Mouse (Mus musculus) skeletal muscle tissue, adult 2 months (tissue): ENCODE measurements at regions not wholly inside any gene's neighbourhood (a gene's known extent, or its start where the extent isn't known, plus 50 kb on each side); places are given as distances from the start of the nearest gene placed in this dataset.

Experiments used
- DNase-seq: peaks from one replicate; pipeline ENCODE4 v3.0.0-alpha.2; 2012; ENCODE audit warnings: low read depth, low spot score

DNA sequence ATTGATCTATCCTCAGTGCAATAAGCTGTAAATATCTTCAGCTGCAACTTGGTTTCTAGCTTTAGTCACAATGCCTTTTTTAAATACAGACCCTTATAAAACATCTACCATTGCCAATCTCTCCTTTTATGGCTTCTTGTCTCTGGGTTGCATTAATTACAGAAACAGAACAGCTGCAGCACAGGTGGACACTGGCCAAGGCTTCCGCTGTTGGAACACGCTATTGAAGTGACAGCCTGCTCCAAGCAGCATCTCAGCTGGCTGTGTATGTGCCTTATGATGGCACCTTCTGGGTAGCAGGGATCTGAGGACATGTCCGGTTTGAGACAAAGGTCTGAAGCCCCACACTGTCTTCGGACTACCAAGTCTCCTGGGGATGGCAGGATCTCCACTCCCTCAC is 207.1 kb upstream of the Plpp4 start:
- no peak for DNase-seq

DNA sequence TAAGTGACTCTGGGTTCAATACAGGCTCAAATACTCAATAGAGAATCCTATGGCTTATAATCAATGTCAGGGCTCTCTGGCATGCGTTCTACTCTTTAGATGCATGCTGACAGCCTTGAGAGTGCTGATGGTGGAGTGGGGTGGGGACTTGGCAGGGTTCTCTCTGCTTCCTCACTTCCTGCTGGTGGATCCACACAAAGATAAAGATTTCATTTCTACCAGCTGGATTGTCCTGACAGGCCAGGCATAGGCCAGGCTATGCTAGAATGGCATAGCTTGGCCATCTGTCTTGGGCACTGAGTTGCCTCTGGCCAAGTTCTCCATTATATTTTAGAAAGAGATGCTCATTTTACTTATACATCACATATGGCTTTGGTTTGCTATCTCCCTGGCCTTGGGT is 206.2 kb upstream of the Plpp4 start:
- no peak for DNase-seq

DNA sequence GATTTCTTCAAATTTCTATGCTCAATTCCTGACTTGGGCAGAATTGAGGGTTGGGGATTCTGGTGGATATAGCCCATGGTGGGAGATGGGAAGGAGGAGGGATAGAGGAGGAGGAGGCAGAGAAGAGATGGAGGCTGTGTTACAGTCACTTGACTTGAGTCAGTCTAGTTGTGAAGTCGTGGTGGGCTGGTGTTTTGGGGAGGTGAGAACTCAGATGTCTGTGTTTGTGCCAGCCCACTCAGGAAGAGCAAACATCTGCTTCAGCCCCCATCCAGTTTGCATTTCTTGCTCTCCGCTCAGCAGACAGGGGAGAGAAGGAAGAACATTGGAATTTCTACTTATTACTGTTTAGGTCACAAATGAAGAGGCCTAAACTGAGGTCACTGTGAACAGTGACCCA is 189.9 kb upstream of the Plpp4 start:
- no peak for DNase-seq

DNA sequence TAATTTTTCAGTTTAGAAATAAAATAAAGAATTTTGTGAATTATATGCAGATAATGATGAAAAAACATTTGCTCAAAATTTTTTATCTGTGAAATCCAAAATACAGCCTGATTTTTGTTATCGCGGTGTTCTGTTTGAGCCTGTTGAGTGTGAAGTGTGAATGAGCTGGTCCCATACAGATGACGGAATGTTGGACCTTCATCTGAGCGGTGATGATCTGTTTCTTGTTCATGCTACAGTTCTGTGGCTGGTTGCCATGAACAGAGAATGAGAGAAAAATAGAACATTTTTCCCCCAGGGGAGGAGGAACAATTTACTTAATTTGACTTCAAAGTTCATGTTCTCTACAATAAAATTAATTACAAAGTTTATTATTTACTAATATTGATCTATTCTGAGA is 188.7 kb upstream of the Plpp4 start:
- no peak for DNase-seq

DNA sequence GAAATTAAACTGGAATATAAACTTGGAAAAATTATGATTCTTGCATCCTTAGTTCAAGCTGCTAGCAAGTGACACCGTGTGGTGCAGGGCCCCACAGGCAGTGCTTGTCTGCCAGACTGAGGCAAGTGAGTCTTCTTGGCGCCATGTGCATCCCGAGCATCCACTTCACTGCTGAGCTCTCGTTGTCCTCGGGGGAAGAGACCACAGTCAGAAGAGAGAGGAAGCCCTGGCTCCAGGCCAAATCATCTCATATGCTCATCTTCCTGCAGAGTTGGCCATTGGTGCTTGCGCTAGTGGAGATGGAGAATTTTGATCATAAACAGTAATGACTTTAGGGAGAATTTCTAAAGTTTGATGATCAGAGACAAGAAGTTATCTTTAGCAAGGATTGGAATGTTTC is 177.0 kb upstream of the Plpp4 start:
- DNase-seq: no peak

DNA sequence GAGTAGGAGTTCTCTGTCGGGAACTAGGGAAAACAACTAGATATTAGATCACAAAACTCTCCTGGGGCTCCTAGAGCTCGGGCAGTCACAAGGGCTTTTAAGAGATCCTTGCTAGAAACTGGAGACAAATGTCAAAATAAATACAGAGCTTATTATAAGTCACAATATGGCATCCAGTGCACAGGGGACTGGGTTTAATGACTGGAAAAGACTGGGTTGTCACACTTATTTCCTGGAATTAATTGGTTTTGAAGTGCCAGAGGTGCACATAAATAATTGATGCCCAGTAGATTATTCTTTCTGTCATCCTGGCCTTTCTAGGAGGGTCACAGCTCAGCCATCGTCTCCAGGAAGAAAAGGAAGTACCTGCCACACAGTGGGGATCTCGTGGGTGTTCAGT is 165.4 kb upstream of the Plpp4 start:
- no peak for DNase-seq

DNA sequence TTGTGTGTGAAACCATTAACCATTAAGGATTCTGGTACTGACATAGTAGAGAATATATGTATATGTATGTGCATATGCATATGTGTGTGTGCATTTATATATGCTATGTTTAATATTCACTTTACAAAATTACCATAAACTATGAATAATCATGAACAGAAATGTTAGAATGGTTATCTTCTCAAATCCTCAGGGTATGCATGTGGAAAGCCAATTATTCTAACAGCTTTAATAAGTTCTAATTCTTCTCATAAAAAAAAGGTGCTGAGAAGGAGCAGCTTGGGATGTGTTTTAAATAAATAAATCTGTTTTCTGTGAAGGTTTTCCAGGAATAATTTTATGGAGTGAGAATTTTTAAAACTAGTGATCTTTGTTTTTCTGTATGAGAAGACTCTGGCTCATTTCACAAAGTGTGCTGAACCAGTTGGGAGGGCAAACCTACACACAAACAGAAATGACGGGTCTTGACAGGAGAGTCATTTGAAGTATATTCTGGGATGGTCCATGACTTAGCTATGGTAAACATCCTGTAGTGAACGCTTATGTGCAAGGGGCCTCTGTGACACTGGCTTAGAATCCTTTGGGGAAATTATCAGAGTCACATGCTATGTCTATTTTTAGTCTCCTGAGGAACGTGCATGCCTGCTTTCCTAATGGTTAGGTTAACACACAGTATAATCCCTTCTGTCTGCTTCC is 160.3 kb upstream of the Plpp4 start:
- no peak for DNase-seq

DNA sequence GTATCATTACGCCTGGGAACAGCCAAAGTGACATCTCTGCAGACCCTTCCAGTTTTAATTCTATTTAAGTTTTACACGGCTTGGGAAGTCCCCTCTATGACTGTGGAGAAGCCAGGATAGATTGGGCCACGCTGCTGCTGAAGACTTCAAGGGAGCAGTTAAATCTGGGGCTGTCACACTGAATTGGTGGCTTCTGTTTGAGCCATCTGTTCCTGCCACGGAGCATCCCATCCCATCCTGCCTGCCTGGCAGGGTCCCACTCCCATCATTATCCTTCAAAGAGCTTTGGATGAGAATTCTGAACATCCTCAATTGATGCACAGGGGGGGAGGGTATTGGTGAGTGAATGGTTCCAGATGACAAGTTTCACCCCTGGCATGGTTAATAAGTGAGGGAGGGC is 154.4 kb upstream of the Plpp4 start:
- no peak for DNase-seq

DNA sequence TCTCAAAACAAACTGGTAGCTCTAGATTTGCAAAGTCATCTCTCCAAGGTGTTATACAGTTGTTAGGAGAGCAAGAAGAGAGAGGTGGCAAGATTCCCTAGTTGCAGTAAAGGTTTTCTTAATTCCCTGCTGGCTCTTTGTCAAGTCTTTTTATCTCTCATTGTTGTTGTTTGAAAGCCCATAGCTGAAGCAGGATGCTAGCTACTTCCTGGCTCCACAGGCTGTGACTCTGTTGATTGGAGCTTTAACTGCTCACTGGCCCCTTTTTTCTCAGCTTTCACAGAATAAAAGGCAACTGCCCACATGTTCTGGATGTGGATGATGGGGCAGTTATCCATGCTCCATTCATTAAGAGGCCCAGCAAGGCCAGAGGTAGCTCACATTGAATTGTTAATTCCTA is 122.7 kb upstream of the Plpp4 start:
- no peak for DNase-seq

DNA sequence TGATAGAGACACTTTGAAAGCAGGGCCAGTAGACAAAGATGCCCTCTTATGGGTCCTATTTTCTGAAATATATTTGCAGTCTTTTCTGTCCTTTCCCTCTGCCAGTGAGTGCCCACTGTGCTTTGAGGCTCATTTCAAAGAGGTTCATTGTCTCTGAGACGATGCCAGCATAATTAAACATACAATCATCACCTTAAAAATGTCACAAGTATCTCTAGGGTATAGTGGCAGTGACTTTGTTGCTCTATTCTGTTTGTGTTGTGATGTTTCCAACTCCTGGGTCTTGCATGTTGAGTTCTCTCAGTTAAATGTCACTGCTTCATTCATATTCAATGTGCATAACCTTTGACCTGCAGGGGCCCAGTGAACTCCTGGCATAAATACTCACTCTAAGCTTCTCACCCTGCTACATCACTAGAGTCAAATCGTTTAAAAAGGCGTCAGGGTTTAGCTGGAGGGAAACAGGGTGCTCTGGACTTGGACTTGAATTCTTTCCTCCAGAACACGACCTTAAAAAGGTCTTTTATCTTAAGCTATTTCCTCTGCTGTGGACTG is 122.1 kb upstream of the Plpp4 start:
- no peak for DNase-seq

DNA sequence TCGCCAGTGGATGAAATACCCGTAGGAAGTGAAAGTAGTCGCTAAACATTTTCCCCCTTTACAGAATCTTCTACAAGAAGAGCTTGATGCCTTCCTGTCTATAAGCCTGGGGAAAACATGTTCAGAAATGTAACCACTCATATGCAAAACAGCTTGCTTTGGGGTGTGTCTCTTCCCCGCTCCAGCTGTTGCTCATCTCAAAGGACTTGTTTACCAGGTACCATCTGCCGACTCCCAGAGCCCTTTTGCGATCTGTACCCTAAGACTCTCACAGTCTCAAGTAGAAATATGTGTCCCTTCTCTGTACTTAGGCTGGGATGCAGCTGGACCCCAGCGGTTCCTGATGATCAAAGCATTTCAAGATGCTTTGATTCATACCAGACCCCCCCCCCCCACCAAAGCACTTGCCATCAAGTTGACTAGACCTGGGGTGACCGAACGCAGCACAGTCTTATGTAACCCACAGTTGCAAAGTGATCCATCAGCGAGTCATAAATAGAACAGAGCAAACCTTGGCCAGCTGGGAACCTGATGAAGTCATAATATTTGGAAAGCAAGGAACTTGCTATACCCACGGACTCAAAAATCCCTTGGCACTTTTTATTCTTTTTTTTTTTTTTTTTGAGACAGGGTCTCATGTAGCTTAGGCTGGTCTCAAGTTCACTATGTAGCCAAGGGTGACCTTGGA is 119.4 kb upstream of the Plpp4 start:
- peak; percentile 10 for DNase-seq

DNA sequence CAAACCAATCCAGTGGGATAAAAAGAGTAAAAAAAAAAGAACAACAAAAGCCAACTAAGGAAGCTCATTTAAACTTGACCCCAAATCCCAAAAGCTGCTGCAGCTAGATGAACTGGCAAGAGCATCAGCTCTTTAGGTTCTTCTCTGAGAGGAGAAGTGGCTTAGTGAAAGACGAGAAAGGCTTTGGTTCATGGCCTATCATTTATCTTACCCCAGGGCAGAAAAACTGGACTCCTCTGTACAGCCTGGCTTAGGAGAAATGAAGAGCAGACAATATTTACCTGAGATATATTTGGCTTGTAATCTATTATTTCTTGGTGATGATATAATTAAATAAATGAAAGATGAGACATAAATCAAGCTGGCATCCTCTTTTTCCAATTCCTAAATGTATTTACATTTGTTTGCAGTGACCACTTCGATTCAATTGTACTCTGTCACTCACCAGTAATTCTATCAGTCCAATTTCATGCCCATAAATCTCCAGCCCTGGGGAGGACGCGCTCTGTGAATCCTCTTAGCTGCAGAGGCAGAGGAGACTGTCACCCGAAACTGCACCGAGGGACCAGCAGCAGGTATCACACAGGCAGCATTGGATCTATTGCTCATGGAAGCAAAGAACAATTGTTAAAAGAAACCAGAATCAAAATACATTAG is 114.8 kb upstream of the Plpp4 start:
- no peak for DNase-seq

DNA sequence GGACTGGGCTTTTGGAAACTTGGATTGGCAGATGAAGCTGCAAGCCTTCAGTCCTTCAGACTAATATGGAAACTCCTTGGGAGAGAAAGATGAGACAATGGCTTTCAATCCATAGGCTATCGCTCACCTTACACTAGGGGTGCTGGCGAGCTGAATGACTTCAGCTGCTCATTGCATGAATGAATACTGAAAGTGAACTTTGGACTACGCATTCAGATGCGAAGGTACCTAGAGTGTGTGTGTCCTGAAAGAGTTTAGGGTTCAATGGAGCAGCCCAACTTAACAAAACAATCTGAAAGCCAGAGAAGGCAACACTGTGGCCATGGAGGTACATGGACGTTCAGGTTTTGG is 114.3 kb upstream of the Plpp4 start:
- no peak for DNase-seq

DNA sequence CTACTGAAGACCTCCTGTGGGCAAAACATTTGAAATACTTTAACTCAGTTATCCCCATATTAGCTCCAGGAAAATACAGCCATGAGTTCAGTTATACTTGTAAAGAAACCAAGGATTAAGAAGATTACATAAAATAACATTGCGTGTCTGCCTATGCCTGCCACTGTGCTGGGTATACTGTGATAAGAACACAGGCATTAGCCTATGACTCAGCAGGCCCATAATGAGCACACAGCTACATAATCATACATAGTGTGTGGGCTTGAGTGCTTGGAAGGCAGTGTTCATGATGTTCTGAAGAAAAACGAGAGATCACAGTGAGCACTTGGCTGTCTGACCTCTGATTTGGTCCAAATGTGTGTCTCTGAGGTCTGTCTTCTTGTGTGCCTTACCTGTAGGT is 101.3 kb upstream of the Plpp4 start:
- no peak for DNase-seq

DNA sequence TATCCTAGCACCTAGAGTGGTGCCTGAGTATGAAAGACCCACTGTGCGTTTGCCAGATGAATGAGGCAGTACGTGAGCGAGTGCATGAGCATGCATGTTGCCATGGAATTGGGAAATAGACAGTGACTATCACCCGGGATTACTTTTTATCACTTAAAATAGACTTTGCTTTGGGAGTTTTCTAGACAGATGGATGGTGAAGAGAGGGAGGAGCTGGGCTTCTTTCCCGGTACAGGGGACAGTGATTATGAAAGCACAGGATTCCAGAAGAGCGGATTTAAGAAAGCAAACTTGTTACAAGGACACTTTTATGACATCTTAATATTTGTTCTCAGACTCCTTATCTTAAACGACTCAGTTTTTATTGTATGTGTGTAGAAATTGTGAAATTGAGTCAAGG is 86.9 kb upstream of the Plpp4 start:
- no peak for DNase-seq

DNA sequence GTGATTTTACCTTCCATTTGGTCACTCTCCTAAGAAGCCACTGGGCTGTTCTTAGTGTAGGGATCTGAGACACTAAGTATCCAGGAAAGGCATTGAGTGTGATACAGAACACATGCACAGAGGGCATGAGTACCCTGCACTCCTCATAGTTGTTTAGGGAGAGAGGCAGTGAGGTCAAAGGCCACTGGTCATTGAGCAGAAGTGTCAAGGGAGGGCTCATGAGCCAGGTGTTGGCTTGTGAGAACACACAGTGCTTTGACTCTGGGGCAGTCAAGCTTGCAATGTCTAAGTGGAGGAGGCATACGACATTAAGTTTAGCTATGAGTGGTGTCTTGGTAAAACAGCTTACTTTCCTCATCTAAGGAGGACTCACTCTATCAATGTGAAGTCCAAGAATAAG is 65.9 kb upstream of the Plpp4 start:
- no peak for DNase-seq

DNA sequence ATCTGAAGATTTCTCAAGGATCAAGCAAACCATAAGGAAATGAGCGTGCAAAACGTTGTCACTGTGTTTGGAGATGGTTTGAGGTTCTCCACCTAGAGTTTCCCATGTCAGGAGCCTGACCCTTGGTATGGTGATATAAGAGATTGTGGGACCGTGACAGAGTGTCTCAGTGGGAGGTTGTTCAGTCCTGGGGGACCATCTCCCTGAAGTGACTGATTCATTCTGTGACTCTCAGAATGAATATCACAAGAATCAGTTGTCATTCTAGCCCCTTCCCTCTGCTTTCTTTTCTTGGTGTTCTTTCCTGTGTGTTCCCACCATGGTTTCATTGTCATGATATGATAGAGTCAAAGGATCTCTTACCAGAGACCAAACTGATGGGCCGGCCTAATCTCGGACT is 49.8 kb upstream of the Plpp4 start:
- DNase-seq: no peak
